Mouse (Mus musculus) cerebellum, postnatal 10 days (tissue): ENCODE data around the gene Tjap1.

Source experiments
- DNase-seq, 2 experiments: peaks; one replicate each; pipeline ENCODE4 v3.0.0; 2021; ENCODE audit warnings: mixed read lengths in 2 of 2

Gene Tjap1

DNA sequence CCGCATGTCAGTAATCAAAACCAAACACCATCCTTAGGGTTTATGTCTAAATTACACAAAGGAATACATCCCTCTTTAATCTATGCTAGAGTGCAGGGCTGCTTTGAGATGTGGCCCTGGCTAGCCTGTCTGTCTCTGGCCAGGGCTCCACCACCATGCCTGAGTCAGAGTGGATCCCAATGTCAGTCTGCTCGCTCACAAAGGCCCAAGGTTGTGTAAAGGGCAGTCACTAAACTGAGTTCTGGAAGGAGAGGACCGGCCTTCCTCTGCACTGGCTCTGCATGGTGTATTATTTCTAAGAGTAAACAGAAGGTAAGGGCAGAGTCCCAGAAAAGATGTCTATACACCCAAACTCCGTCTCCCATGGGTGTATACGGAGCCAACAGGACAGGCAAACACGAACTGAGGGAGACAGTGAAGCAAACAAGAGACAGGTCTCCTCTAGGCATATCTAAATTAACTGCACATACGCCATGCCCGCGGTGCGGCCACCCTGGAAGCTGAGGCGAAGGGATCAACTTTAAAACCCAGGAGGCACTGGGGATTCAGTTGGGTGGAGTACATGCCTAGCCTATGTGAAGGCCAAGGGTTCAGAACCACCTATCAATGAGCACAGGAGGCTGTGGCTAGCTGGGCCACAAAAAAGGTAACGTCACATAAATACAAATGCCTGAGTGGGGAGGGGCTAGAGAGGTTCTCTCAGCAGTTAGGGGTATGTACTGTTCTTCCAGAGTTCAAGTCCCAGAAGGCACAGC, 4.6 kb downstream of the Tjap1 start:
- no peak for DNase-seq

DNA sequence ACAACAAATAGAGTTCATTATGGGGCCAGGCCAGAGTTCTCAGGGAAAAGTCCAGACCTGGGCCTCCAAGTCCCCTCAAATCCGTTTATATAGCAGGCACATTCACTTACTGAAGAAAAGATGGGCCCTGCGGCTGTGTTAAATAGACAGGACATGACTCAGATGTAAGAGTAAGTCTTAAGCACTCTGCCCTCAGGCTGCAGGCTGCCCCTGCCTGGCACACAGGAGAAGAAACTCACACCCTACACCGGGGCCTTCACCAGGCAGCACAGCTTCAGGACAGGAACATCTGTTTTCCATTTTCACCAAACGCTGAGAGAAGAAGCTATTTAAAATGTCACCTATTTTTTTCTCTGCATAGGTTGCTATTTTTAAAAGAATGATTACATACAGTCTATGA, 5.2 kb downstream of the Tjap1 start:
- no peak for DNase-seq

DNA sequence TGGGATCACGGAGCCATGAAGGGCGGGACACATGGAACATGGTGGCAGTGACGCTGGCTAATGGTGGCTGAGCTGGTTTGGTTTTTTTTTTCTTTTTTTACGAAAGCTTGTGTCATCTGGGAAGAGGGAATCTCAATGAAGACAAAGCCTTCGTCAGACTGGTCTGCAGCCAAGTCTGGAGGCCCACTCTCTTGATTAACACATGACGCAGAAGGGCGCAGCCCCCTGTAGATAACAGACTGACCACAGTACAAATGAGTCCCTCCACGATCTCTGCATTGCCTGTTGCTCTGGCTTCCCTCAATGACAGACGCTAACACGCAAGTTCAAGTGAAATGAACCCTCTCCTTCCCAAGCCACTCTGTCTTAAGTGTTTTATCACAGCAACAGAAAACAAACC, 7.3 kb downstream of the Tjap1 start:
- DNase-seq: no peak

DNA sequence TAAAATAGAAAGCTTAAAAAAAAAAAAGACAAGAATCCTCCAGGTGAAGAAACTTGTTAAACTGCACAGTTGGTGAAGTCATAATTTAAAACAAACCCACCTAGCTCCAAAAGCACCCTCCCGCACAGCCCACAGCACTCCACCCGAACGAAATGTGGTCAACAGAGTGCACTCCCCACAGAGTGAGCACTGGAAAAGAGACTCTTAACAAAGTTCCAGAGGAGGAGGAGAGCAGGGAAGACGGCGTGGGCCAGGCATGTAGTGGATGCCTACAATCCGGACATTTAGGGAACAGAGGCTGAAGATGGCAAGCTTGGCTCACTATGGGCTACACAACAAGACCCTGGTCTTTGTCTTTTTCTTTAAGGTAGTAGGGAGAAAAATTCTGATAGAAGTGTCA, 7.8 kb downstream of the Tjap1 start:
- DNase-seq: no peak

DNA sequence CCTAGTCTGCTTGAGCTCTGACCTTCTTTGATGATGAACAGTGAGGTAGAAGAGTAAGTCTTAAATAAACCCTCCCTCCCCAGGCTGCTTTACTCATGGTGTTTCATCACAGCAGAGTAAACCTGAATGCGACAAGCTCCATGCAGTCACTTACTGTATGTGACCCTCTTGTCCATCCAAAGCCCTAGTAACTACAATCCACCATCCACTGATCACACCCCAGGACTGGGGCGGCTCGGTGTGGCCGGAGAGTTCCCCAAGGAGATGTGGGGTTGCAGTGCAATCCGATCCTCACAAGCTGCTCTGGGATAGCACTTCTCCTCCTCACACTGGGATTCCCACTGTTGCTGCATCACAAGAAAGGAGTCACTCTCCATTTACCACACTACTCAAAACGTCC, 8.4 kb downstream of the Tjap1 start:
- no peak for DNase-seq

DNA sequence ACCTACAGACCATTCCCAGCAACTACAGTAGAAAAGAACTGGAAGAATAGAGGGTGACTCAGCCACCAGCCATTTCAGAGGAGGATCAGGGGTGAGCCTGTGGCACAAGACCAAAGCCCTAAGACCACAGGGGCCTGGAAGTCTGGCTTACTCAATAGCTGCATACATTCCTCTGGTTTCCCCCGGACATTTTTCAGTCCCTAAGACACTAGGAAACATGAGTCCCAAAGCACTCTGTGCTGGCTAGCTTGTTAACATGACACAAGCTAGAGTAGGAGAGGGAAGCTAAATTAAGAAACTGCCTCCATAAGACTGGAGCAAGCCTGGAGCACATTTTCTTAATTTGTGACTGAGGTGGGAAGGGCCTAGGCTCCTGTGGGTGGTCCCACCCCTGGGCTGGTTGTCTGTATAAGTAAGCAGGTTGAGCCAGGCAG, 9.0 kb downstream of the Tjap1 start:
- peak in 1 of 2 experiments; percentile 1 for DNase-seq

DNA sequence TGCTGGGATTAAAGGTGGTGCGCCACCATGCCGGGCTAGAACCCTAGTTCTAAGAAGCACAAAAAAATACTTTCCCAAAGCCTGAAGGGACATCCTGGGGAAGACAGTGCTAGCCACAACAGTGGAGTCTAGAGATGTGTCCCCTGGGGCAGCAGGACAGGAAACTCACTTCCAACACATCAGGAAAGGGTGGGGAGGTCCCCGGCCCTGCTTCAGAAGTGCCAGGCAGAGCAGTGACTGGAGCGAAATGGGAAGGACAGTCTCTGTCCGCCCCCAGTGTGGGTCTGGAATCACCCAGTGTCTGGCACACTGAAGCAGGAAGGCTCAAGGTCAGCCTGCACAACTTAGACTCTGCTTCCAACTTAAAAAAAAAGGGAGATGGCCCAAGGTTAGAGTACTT, 10.2 kb downstream of the Tjap1 start:
- DNase-seq: peak in 1 of 2 experiments; percentile 2

DNA sequence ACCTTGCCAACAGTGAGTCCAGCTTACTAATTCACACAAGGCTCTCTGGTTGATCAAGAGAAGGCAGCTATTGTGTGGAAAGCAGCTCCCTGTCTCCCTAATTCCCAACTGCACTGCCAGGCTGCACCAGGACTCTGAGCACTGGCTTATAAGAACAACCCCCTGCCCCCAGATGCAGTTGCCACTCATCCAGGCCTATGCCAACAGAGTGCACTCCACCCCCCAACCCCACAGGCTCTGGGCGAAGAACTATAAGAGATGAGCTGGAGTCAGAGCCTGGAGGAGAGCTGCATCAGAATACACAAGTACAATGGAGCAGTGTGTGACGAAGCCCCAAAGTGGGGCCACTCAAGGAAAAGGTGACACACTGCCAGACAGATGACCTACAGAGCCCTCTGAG, 10.8 kb downstream of the Tjap1 start:
- DNase-seq: peak in 1 of 2 experiments; percentile 26

DNA sequence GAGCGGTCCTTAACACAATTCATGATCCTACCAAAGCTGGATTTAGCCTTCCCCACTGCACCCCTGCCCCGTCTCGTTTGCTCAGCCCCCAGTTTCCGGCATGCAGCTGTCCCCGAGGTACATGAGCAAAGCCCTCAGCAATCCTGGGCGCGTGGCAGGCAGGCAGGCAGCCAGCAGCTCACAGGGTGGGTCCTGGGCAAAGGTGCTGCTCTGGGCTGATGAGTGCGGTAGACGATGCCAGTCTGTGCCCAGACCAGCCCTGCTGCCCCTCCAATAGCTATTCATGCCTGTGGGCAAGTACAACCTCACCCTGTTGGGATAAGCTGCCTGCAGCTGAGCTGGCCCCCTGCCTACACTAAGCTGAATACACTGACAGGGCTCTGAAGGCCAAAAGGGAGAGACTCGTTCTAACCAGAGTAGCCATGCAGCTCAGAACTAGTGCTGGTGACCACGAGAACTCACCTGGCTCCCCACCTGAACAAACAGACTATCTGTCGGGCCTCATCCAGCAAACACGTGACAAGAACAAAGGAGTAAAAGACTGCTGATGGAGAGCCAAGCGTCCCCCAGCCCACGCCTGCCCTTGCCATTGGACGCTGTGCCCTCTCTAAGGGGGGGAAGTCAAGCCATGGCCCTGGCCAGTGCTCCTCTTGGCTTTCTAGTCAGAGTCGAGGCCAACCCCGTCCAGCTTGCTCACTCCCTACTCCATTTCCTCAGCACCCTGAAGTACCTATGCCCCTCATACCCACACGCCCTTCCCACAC, 12.9 kb downstream of the Tjap1 start:
- DNase-seq: peak; percentile 38 to 52

DNA sequence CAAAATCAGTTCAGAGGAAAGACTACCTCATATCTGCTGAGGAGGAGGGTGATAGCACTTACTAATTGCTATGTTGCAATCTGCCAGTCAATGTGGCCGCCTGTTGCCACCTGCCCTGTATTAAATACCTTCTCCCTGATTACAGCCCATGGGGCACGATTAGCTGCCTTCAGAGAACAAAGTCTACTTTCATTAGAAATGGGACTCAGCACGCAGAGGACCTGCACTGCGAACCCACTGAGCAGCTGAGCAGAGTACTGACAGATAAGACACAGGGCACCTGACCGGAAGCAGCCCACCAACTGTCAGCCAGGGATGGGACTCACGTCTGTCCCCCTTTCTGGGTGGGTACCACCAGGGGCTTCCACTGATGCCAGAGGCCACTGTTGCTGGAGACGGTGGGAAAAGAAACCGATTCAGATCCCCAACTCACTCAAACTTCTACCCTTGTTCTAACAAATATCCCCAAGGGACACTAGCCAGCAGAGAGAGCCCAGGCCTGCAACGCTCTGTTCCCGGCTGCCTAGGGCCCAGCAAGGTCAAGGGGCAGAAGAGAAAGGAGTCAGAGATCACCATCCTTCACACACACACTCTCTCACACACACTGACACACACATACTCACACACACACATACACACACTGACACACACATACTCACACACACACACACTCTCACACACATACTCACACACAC, 14.7 kb downstream of the Tjap1 start:
- peak in 1 of 2 experiments; percentile 1 for DNase-seq

DNA sequence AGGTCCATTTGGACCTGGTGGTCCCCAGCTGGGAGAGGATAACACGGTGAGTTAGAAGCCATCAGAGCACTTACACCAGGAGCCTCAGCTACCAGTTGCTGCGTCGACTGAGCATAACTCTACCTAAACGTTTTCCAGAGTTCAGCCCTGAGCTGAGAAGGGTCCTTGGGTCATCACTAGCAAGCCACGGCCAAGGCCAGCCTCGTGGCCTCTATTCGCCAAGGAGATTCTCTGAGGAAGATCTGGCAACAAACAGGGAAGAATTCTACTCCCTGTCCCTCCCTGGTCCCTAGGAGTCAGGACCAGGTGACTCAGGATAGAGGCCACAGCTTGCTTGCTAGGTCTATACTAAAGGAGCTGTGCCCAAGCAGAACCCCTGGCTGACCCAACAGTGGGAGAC, 15.3 kb downstream of the Tjap1 start:
- DNase-seq: peak in 1 of 2 experiments; percentile 1

DNA sequence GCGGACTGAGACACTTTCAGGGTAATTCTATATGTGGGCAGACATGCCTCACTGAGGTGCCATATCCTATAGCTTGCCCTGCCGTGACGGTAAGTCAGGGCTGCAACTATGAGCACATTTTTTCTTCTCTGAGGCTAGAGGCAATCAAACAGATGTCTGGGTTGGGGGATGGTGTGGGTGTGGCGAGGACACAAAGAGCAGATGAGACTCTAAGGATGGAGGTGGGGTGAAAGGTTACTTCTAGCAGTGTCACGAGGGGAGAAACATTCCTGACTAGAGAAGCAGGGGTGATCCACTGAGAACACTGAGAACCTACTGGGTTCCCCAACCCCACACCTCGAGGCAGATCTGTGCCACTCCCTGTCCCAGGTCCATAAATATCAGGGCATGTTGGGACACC, 15.8 kb downstream of the Tjap1 start:
- peak in 1 of 2 experiments; percentile 2 for DNase-seq

DNA sequence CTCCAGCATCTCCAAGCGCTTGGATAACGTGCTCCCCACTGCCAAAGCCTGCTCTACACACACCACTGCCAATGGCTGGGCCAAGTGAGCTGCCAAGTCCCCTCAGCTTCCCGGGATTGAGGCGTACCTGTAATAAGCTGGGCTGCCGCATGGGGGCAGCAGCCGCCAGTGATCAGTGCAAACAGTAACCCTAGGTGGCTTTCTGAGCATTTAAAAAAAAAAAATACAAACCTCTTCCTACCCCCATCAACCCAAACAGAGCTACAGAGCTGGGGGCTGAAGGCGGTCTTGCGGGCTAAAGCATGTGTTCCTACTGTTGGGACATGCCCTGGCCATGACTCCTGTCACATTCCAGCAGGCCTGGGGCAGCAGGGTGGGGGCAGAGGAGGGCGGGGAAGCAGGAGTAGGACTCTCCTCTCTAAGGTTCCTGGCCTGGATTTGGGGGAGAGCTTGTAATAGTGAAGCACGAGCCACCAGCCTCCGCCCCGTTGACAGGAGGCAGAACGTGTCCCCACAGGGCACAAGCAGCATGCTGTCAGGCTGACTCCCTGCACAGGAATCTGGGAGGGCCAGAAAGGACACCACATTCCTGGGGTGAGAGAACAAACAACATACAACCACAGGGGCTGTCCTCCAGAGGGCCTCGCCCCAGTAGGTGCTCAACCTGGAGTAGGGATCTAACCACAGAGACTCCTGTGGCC, 16.8 kb downstream of the Tjap1 start:
- DNase-seq: peak; percentile 95 to 96

DNA sequence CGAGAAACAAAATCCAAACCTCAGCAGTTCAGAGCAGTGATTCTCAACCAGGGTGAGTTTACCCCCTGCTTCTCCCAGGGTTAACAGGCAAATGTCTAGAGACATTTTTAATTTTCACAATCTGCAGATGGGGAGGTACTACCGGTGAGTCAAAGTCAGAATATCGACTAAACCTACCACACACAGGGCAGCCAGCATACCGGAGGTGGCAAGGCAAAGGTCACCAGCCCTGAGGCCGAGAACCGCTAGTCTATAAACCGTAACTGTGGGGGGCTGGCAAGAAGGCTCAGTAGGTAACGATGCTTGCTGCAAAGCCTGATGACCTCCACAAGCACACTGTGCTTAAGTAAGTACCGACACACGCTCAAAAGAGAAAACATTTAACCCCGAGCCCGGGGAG, 17.3 kb downstream of the Tjap1 start:
- no peak for DNase-seq

DNA sequence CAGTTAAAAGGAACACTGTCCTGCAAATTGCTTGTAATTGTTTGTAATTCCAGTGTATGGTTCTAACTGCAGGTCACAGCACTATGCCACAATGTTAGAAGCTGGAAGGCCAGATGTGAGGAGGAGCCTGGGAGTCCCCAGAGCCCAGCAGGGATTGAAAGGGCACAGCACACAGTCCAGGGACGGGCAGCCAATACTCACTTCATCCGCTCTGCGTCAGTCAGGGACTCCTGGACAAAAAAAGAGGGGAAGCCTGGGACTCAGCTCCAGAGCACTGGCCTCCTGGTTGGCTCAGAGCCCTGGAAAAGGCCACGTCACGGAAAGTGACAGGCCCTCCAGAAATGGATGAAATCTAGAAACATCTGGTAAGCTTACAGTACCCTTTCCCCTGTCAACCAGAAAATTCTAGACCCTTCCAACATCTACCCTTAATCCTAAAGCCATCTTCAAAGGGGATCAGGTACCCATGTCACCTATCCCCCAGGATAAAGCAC, 20.6 kb downstream of the Tjap1 start:
- no peak for DNase-seq

DNA sequence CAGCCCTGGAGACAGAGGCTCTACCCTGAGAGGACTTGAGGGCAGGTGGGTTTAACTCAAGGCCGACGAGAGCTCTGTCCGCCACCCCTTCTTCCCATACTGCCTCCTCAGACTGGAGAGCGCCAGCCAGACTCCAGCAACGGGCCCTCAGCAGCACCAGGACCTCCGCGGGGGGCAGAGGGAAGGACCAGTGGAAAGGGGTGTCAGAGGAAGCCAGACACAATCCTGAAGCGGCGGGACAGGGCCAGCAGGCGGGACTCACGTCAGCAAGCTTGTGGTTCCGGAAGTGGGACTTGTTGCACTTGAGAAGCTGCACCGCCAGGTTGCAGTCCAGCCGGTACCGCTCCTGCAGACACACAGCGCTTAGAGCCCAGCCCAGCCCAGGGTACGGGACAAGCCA, 23.2 kb downstream of the Tjap1 start:
- DNase-seq: no peak

DNA sequence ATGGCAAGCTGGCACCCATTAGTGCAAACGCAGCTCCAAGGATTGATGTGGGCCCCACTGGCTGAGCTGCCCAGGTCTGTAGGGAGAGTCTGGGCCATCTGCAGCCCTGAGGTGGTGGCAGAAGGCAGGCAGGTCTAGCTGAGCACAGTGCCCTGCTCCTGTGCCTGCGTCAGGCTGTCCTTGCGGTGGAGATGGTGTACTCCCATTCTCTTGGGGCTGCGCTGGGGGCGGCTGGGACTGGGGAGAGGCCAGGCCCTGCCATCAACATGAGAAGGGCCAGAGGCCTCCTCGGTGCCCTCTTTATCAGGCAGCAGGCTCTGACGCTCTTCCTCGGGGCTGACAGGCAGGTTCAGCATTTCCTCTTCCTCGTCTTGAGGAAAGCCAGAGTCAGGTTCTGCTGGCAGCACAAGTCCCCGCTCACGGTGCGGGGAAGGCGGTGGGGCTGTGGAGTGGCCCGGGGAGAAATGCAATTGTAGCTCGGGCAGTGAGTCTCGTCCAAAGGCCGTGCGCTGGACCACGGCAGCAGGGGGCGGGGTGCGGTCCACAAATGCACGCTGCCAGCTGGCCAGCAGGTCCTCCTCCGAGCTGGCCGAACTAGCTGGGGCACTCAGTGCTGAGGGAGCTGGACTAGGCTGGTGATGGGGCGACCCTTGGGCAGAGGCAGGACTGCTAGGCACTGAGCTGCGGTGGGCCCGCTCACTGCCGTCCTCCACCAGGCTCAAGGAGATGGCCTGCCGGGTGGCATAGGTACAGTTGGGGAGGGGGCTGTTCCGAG, 24.4 kb downstream of the Tjap1 start:
- no peak for DNase-seq

DNA sequence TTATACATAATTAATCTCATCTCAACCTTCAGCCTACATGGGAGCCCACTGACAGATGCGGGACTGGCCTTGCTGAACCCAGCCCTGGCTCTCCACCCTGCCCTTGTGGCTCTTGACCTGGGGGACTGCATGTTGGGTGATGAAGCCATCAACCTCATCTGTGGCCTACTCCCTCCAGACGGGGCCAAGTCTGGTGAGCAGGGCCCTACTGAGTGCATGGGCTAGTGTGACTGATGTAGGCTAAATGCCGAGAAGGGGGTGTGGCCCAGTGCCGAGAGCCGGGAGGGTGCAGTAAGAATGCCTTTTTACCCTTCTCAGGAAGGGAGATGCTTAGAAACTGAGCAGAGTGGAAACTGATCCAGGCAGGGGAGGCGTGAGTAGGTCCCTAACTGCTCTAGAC, 27.7 kb downstream of the Tjap1 start:
- DNase-seq: no peak

DNA sequence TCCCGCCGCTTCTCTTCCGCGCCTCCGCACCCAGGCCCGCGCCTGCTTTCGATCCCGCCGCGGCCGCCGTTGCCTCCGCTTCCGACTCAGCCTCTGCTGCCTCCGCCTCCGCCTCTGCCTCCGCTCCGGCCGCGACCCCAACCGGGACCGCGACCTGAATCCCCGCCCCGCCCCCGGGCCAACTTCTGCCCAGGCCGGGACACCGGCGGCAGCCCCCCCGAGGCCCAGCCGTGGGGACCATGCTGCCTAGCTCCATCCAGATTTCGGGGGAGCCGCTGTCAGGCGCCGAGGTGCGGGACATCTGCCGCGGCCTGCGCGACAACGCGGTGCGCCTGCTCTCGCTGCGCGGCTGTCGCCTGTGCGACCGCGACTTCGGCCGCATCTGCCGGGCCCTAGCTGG, 28.7 kb downstream of the Tjap1 start:
- peak; percentile 66 to 69 for DNase-seq

DNA sequence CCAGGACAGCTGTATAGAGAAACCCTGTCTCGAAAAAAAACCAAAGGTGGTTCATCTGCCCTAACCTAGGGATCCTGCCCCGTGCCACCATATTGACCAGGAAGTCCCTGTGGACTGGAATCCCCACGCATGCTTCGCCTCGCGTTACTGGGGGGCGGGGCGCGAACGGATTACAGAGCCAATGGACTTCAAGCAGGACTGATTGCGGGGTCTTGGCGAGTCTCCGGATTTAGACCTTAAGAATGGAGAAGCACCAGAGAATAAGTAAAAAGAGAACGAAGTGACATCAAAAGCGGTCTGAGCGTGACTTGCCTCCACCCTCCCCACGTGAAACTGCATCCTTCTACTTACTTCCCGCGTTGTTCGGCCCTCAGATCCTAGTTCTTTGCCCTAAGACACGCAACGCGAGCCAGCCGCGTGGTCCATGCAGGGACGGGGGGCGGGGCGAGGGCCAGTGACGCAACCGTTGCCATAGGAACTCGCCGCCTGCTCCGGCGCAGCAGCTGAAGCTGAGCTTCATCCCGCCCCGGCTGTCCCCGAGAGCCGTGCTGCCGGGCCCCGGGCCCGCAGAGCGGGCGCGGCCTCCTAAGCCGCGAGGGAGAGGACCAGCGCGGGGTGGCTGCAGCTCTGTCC, 29.3 kb downstream of the Tjap1 start, which contains the start of gene Lrrc73:
Gene Lrrc73, plus strand, starts transcription at position 80 of the 633 bp plus-strand sequence.
- DNase-seq: peak; percentile 98 to 99
